Mouse (Mus musculus) midbrain, embryonic 11.5 days (tissue): ENCODE measurements around the gene M1ap. TPM values are rescaled to one million over a fixed set of nuclear protein-coding genes. Genes with fewer than 3 reads are reported as not detected.

Source experiments
- ATAC-seq: fragments of 200-750 bp; cut with Nextera tagmentation; 2 replicates; pipeline ENCODE4 v1.8.0; 2017; ENCODE audit warnings: moderate TSS enrichment, moderate library complexity; ENCODE audit not compliant: low FRiP score
- DNase-seq: peaks from one replicate; pipeline ENCODE4 v3.0.0; 2015; ENCODE audit warnings: low spot score; ENCODE audit errors: missing footprints
- H3K27ac ChIP-seq: fragments of 300-500 bp; sonication (generic); 2 replicates; pipeline ENCODE4 v1.5.1; 2014; ENCODE audit warnings: low read depth, low read length
- H3K27me3 ChIP-seq: fragments of 300-500 bp; sonication (generic); 2 replicates; pipeline ENCODE4 v1.6.1; 2014; ENCODE audit warnings: mild to moderate bottlenecking, low read length, moderate library complexity, mixed read lengths; ENCODE audit not compliant: control insufficient read depth, insufficient read depth
- H3K36me3 ChIP-seq: fragments of 300-500 bp; sonication (generic); 2 replicates; pipeline ENCODE4 v1.6.1; 2014; ENCODE audit warnings: mild to moderate bottlenecking, low read length, moderate library complexity, mixed read lengths; ENCODE audit not compliant: control insufficient read depth, insufficient read depth
- H3K4me1 ChIP-seq: fragments of 300-500 bp; sonication (generic); 2 replicates; pipeline ENCODE4 v1.6.1; 2014; ENCODE audit warnings: low read length; ENCODE audit not compliant: control insufficient read depth, insufficient read depth
- H3K4me2 ChIP-seq: fragments of 300-500 bp; sonication (generic); 2 replicates; pipeline ENCODE4 v1.6.1; 2014; ENCODE audit warnings: mild to moderate bottlenecking, moderate library complexity
- H3K4me3 ChIP-seq: fragments of 300-500 bp; sonication (generic); 2 replicates; pipeline ENCODE4 v1.5.1; 2014; ENCODE audit warnings: low read depth, low read length
- H3K9ac ChIP-seq: fragments of 300-500 bp; sonication (generic); 2 replicates; pipeline ENCODE4 v1.6.1; 2014; ENCODE audit warnings: low read length
- H3K9me3 ChIP-seq: fragments of 300-500 bp; sonication (generic); 2 replicates; pipeline ENCODE4 v1.6.1; 2016; ENCODE audit warnings: low read length; ENCODE audit not compliant: control insufficient read depth
- WGBS: fragments of 180-500 bp; shearing (Covaris S2); extraction: QIAGEN DNeasy Blood & Tissue Kit; methylation state at CpG from one replicate; pipeline ENCODE4 v1.1.7; 2014; 5-methylcytosine and 5-hydroxymethylcytosine counted together
- polyA plus RNA-seq: library from polyadenylated mRNA; unstranded; fragments of >200 nt; fragmentation: Nextera tagmentation; extraction: Ambion mirVana; gene quantifications from 2 replicates; pipeline ENCODE4 v1.2.1, GENCODE M21; 2014

M1ap gene
- polyA plus RNA-seq, 1 experiment from 2014 or later = 0.18 TPM

DNA sequence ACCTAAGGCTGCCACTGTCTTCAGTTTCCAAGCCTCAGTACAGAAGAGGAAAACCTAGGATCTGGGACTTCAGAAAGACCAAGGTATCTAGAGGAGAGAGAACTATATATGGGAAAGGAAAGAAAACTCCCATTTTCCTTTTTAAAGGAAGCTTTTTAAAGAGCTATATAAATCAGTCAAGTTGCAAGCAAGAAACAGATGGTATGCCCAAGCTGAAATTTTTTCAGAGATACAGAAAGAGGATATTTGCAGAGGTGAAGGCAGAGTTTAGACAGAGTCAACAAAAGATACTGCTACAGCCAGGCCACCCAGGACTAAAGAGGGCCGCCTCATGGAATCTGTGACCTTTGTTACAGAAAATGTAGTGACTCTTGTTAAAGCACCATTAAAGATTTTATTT lies 15.0 kb downstream of the M1ap start:
- H3K27ac ChIP-seq = no peak overlapping the region
- no peak overlapping the region for H3K9ac ChIP-seq
- no peaks in the 10 kb centered on the region for H3K4me1 ChIP-seq
- 91% methylated on average over 1 of the region's 1 CpGs for WGBS
- H3K4me3 ChIP-seq = no peak overlapping the region
- H3K4me2 ChIP-seq = no peak overlapping the region
- ATAC-seq (no peak), DNase-seq (no peak)
- no peaks in the 10 kb centered on the region for H3K36me3 ChIP-seq
- H3K27me3 ChIP-seq = no peaks in the 10 kb centered on the region
- no peaks in the 10 kb centered on the region for H3K9me3 ChIP-seq

DNA sequence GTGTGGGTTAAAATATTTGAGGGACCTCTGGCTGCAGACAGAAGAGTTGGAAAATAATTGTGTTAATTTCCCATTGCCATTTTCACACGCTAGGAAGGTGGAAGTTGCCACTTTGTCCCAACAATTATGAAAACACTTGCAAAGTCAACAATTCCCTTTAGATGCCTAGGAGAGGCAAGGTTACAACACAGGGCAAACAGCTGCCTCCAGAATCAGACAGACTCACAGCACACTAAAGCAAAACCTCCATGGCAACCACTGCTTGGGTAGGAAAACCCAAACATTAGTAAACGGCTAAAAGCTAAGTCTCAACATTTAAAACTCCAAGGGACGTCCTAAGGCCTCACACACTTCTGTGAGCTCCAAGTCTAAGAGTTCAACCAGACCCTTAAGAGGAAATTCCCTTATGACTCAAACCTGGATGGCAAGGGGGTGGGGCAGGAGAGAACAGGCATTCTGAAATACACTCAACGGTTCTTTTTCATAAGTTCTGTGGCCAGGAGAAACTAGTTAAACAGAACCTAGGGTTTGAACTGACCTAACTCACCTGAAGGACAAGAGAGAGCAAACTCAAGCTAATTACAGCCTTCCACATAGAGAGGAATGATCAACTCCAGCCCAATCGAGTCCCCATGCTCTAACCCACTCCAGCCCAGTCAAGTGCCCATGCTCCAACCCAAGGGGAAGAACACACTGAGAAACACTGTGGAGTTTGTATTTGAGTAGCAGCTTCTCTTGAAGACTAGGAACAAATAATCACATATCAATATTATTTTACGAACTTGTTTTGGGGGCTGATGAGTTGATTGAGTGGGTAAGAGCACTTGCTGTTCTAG lies 22.8 kb downstream of the M1ap start:
- ATAC-seq (no peak), DNase-seq (no peak)
- H3K4me3 ChIP-seq = no peak overlapping the region
- H3K9ac ChIP-seq = no peak overlapping the region
- no peak overlapping the region for H3K4me2 ChIP-seq
- H3K27me3 ChIP-seq = no peaks in the 10 kb centered on the region
- WGBS = 74% methylated on average over 6 of the region's 6 CpGs
- H3K36me3 ChIP-seq = no peaks in the 10 kb centered on the region
- H3K27ac ChIP-seq = no peak overlapping the region
- no peaks in the 10 kb centered on the region for H3K9me3 ChIP-seq
- H3K4me1 ChIP-seq = no peaks in the 10 kb centered on the region

DNA sequence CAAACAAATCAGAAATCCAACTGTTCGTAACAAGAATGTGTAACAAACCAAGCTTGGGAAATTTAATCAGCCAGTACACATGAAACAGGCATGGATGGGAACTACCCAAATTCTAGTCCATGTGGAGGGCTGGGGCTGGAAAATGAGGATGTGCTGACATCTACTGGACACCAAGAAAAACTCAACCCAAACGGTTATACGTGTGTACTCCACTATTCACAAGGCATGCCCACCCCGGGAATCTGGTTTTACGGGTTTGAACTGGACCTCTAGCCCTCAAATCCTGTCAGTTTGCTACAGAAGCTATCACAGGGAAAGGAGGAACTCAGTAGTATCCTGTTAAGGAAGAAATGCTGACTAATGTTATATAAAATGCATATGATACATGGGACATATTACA lies 24.3 kb downstream of the M1ap start:
- Histone ChIP-seq H3K27ac (no peak overlapping the region), H3K27me3 (no peaks in the 10 kb centered on the region), H3K4me3 (no peak overlapping the region), H3K4me2 (no peak overlapping the region), H3K4me1 (no peaks in the 10 kb centered on the region), H3K9ac (no peak overlapping the region), H3K9me3 (no peaks in the 10 kb centered on the region), H3K36me3 (no peaks in the 10 kb centered on the region)
- 0 out of 2 replicates have a peak, but pooled peaks have one; percentile 70 for ATAC-seq
- peak; percentile 93 for DNase-seq
- WGBS = 14% methylated on average over 5 of the region's 5 CpGs

DNA sequence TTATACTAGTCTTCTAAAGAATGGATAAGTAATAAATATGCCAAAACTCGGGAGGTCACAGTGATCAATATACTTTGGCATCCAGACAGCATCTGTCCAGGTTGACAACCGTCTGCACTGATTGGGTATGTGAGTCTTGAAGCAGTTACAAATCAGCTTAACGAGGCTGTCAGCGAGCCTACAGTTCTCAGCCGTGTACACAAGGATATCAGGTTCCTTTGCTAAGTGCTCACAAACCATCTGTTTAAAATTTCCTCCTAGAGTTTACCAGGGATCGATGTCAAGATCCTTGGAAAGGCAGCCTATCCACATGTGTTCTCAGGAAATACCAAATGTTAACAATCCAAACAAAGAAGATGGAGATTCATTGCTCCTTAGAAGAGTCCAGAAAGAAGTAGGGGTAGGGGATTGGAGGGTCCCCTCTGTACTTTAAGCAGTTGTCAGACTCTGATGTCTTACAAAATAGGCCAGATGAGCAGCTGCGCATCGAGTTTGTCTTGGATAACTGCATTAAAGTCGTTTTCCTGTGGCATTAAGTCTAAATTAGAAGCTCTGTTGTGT lies 40.8 kb downstream of the M1ap start:
- H3K4me3 ChIP-seq = no peak overlapping the region
- no peaks in the 10 kb centered on the region for H3K9me3 ChIP-seq
- no peaks in the 10 kb centered on the region for H3K4me1 ChIP-seq
- H3K27ac ChIP-seq = no peak overlapping the region
- no peak overlapping the region for H3K9ac ChIP-seq
- no peaks in the 10 kb centered on the region for H3K36me3 ChIP-seq
- H3K27me3 ChIP-seq = no peaks in the 10 kb centered on the region
- 55% methylated on average over 9 of the region's 9 CpGs for WGBS
- DNase-seq = no peak
- ATAC-seq = no peak
- H3K4me2 ChIP-seq = no peak overlapping the region

DNA sequence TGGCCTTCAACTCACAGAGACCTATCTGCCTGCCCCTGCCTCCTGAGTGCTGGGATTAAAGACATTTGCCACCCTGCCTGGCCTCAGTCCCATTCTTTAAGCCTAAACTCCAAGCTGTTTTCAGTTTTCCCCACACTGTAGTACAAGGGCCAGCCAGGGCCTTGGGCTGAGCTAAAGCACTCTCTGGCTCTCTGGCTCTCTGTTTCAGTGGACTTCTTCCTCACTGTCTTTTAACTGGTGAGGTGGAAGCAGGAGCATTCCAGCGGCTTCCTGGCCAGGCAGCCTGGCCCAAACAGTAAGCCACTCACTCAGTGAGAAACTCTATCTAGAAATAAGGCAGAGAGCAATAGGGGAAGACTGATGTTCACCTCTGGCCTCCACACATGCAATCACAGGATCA lies 47.0 kb downstream of the M1ap start:
- no peak overlapping the region for H3K27ac ChIP-seq
- ATAC-seq = no peak
- no peaks in the 10 kb centered on the region for H3K36me3 ChIP-seq
- no peaks in the 10 kb centered on the region for H3K9me3 ChIP-seq
- 0 out of 2 replicates have a peak, but pooled peaks cover 6% of the 10 kb centered on the region for H3K4me1 ChIP-seq
- no peaks in the 10 kb centered on the region for H3K27me3 ChIP-seq
- H3K9ac ChIP-seq = no peak overlapping the region
- H3K4me2 ChIP-seq = no peak overlapping the region
- H3K4me3 ChIP-seq = no peak overlapping the region
- WGBS = 52% methylated on average over 1 of the region's 1 CpGs
- DNase-seq = peak; percentile 54

DNA sequence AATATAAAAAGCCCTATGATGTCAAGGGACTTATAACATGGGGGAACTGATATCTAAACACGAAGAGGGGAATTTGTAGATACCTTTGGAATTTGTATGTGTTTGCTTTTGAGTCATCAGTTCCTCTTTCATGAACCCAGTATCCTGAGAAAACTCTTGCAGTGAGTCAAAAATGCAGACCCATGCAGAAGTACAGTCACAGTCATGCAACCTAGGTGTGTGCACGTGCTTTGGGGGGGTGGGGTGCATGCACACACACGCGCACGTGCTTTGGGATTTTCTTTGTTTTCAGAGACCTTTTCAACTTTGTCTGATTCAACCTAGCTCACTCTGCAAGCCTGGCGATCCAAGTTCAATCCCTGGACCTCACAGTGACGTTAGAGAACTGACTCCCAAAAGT lies 47.7 kb downstream of the M1ap start:
- Histone ChIP-seq H3K9me3 (no peaks in the 10 kb centered on the region), H3K27me3 (no peaks in the 10 kb centered on the region), H3K4me1 (0 out of 2 replicates have a peak, but pooled peaks cover 6% of the 10 kb centered on the region), H3K36me3 (no peaks in the 10 kb centered on the region), H3K4me3 (no peak overlapping the region), H3K27ac (no peak overlapping the region), H3K4me2 (no peak overlapping the region), H3K9ac (no peak overlapping the region)
- no peak for ATAC-seq
- WGBS = 81% methylated on average over 7 of the region's 7 CpGs
- DNase-seq = peak; percentile 37

DNA sequence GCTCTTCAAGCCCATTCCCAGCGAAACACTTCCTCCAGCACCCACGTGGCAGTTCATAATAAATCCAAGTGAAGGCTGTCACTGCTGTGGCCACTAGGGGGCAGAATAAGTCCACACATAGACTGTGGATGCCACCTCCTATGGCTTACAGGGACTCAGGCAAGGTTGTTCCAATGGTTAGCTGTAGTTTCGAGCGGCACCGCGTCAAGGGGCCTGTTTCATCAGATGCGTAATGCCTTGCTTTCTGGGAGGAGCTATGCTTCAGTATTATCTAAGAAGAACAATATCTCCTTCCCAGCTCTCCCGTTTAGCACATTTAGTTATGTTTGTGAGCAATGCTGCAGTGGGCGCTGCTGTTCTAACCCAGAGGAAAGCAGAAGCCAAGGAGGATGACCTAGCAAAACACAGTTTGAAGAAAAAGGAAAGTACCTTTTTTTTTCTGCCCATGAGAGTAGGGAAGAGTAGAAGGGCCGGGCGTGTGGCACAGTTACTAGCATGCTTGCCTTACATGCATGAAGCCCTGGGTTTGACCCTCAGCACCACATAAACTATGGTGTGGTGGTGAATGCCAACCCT lies 50.1 kb downstream of the M1ap start:
- Histone ChIP-seq H3K9ac (no peak overlapping the region), H3K36me3 (no peaks in the 10 kb centered on the region), H3K9me3 (no peaks in the 10 kb centered on the region), H3K27me3 (no peaks in the 10 kb centered on the region), H3K4me1 (0 out of 2 replicates have a peak, but pooled peaks cover 6% of the 10 kb centered on the region), H3K27ac (no peak overlapping the region), H3K4me2 (peak overlapping the region; percentile 17; the same call in 1 of the 2 replicates), H3K4me3 (no peak overlapping the region)
- ATAC-seq = peak; percentile 94
- peak; percentile 98 for DNase-seq
- WGBS = 17% methylated on average over 11 of the region's 11 CpGs

DNA sequence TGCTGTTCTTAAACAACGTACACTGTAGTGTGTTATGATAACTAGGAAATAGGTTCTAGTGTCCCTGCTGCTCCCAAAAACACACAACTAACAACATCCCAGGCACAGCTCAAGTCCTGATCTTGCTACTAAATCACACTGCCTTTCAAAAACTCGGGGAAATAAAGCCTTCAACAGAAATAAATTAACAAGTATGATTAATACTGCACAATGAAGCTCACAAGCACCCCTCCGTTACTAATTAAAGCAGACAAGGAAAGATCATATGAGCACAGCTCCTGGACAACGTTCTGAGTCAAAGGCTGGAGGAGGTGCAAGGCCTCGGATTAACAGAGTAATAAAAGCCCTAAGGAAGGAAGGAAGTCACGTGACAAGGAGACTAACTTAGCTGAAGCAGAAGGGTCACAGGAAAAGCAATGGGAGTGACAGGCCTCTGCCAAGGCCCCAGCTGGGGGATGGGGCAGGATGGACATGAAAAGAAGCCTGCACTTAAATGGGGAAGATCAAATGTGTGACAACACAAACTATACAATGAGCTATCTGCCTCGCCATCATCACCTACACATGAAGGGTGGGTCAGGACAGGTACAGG lies 50.9 kb downstream of the M1ap start:
- Histone ChIP-seq H3K27ac (no peak overlapping the region), H3K9ac (no peak overlapping the region), H3K9me3 (no peaks in the 10 kb centered on the region), H3K4me1 (0 out of 2 replicates have a peak, but pooled peaks cover 6% of the 10 kb centered on the region), H3K4me2 (no peak overlapping the region), H3K4me3 (no peak overlapping the region), H3K36me3 (no peaks in the 10 kb centered on the region), H3K27me3 (no peaks in the 10 kb centered on the region)
- ATAC-seq (no peak), DNase-seq (no peak)
- WGBS = 54% methylated on average over 7 of the region's 7 CpGs

DNA sequence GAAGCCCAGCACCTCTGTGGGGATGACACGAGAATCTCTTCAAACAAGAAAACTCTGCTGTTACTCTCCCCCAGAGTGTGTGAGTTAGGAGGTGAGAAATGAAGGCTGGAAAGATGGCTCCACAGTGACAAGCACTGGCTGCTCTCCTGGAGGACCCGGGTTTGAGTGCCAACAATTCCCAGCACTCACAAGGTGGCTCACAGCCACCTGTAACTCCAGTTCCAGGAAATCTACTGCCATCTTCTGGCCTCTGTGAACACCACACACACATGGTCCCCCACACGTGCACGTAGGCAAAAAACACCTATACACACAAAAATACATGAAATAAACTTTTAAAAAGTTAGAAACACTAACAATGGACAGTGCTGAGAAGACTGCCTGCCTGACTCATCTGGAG lies 51.6 kb downstream of the M1ap start:
- H3K4me1 ChIP-seq = 0 out of 2 replicates have a peak, but pooled peaks cover 6% of the 10 kb centered on the region
- no peak overlapping the region for H3K4me3 ChIP-seq
- no peaks in the 10 kb centered on the region for H3K36me3 ChIP-seq
- no peak for DNase-seq
- no peaks in the 10 kb centered on the region for H3K9me3 ChIP-seq
- no peak for ATAC-seq
- no peak overlapping the region for H3K27ac ChIP-seq
- H3K27me3 ChIP-seq = no peaks in the 10 kb centered on the region
- H3K9ac ChIP-seq = no peak overlapping the region
- H3K4me2 ChIP-seq = no peak overlapping the region
- 63% methylated on average over 4 of the region's 4 CpGs for WGBS
